Mouse (Mus musculus) lung, adult 2 months (tissue): ENCODE measurements at regions not wholly inside any gene's neighbourhood (a gene's known extent, or its start where the extent isn't known, plus 50 kb on each side); places are given as distances from the start of the nearest gene placed in this dataset.

Experiments used
- CTCF ChIP-seq: fragments of 200-500 bp; IDR thresholded peaks from 2 replicates; pipeline ENCODE4 v1.5.1; 2011; ENCODE audit warnings: mild to moderate bottlenecking, low read length, control low read depth; ENCODE audit not compliant: insufficient read depth
- POLR2A ChIP-seq: fragments of 200-500 bp; IDR thresholded peaks from 2 replicates; pipeline ENCODE4 v1.6.1; 2011; ENCODE audit warnings: low read depth, mild to moderate bottlenecking, control low read depth, low read length, borderline replicate concordance; ENCODE audit errors: extremely low read depth

GRCm38 (mm10) chr1:41744531-41744930 lies 939.1 kb downstream of the Tmem182 start:
- TF ChIP-seq POLR2A (no peak), CTCF (no peak)
